Mouse (Mus musculus): Measurements from ENCODE around the gene Dusp15. TPM values are rescaled to one million over a fixed set of nuclear protein-coding genes. Genes with fewer than 3 reads are reported as not detected.

Gene Dusp15
- polyA plus RNA-seq, 1 experiment from 2014 or later: 0.60 TPM

GRCm38 (mm10) chr2:152928219-152928987 is 23.1 kb downstream of the Dusp15 start:
- Histone ChIP-seq H3K4me3 (no peak overlapping the region), H3K9me3 (replicated peaks) (no peaks in the 10 kb centered on the region), H3K4me1 (peaks cover 46% of the 10 kb centered on the region), H3K27me3 (ENCODE audit: low read depth, poor library complexity, severe bottlenecking) (peaks cover 18% of the 10 kb centered on the region), H3K27ac (replicated peaks) (peak overlapping the region; percentile 14; the same call in 1 of the 2 replicates), H3K36me3 (no peaks in the 10 kb centered on the region)
- 54% methylated on average over 14 of the region's 14 CpGs for WGBS
- no peak for DNase-seq (ENCODE audit: low spot score)

DNA sequence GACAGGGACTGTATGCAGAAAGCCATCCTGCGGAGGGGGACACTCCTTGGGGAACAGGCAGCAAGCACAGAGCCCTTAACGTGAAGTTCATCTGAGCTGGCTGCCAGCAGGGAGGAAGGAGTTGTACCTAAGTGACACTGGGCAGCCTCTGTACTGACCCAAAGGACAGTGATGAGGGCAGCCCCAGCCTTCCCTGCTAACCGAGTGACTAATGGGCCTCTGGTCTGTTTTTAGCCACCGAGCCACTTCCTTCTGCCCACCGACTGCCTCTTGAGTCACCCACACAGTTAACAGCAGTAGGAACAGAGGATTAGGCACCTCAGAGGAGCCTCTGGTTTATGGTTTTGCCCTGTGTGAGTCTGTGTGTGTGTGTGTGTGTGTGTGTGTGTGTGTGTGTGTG is 24.1 kb downstream of the Dusp15 start:
- Histone ChIP-seq H3K4me1 (peaks cover 46% of the 10 kb centered on the region), H3K9me3 (replicated peaks) (no peaks in the 10 kb centered on the region), H3K4me3 (no peak overlapping the region), H3K36me3 (no peaks in the 10 kb centered on the region), H3K27me3 (ENCODE audit: low read depth, poor library complexity, severe bottlenecking) (peaks cover 9% of the 10 kb centered on the region; the same call in 1 of the 2 replicates), H3K27ac (replicated peaks) (0 out of 2 replicates have a peak overlapping the region, but pooled peaks have one; percentile 55)
- WGBS: 73% methylated on average over 5 of the region's 5 CpGs
- no peak for DNase-seq (ENCODE audit: low spot score)

- Histone ChIP-seq H3K4me1 (peaks cover 51% of the 10 kb centered on the region), H3K27ac (replicated peaks) (0 out of 2 replicates have a peak overlapping the region, but pooled peaks have one; percentile 55), H3K4me3 (no peak overlapping the region), H3K36me3 (no peaks in the 10 kb centered on the region), H3K27me3 (ENCODE audit: low read depth, poor library complexity, severe bottlenecking) (peaks cover 5% of the 10 kb centered on the region; the same call in 1 of the 2 replicates), H3K9me3 (replicated peaks) (no peaks in the 10 kb centered on the region)
- DNase-seq (ENCODE audit: low spot score): no peak
- 83% methylated on average over 9 of the region's 9 CpGs for WGBS
Measured at GRCm38 (mm10) chr2:152926896-152927295, 24.6 kb downstream of the Dusp15 start.

- Histone ChIP-seq H3K27me3 (ENCODE audit: low read depth, poor library complexity, severe bottlenecking) (peaks cover 5% of the 10 kb centered on the region; the same call in 1 of the 2 replicates), H3K4me1 (peaks cover 52% of the 10 kb centered on the region), H3K9me3 (replicated peaks) (no peaks in the 10 kb centered on the region), H3K36me3 (no peaks in the 10 kb centered on the region), H3K27ac (replicated peaks) (peak overlapping the region; percentile 72), H3K4me3 (no peak overlapping the region)
- DNase-seq (ENCODE audit: low spot score): peak; percentile 51
- 59% methylated on average over 11 of the region's 11 CpGs for WGBS
Measured at GRCm38 (mm10) chr2:152925189-152925872, 26.2 kb downstream of the Dusp15 start.

GRCm38 (mm10) chr2:152924543-152924942 is 27.0 kb downstream of the Dusp15 start:
- no peaks in the 10 kb centered on the region for H3K36me3 ChIP-seq
- 82% methylated on average over 5 of the region's 5 CpGs for WGBS
- H3K4me1 ChIP-seq: peaks cover 45% of the 10 kb centered on the region
- H3K9me3 ChIP-seq (replicated peaks): no peaks in the 10 kb centered on the region
- peaks cover 5% of the 10 kb centered on the region; the same call in 1 of the 2 replicates for H3K27me3 ChIP-seq (ENCODE audit: low read depth, poor library complexity, severe bottlenecking)
- peak overlapping the region; percentile 72; the same call in 1 of the 2 replicates for H3K27ac ChIP-seq (replicated peaks)
- no peak overlapping the region for H3K4me3 ChIP-seq
- no peak for DNase-seq (ENCODE audit: low spot score)

GRCm38 (mm10) chr2:152924128-152924527 is 27.4 kb downstream of the Dusp15 start:
- peaks cover 5% of the 10 kb centered on the region; the same call in 1 of the 2 replicates for H3K27me3 ChIP-seq (ENCODE audit: low read depth, poor library complexity, severe bottlenecking)
- no peaks in the 10 kb centered on the region for H3K36me3 ChIP-seq
- peaks cover 46% of the 10 kb centered on the region for H3K4me1 ChIP-seq
- no peak for DNase-seq (ENCODE audit: low spot score)
- H3K27ac ChIP-seq (replicated peaks): peak overlapping the region; percentile 60
- no peaks in the 10 kb centered on the region for H3K9me3 ChIP-seq (replicated peaks)
- H3K4me3 ChIP-seq: no peak overlapping the region
- WGBS: 53% methylated on average over 8 of the region's 8 CpGs

DNA sequence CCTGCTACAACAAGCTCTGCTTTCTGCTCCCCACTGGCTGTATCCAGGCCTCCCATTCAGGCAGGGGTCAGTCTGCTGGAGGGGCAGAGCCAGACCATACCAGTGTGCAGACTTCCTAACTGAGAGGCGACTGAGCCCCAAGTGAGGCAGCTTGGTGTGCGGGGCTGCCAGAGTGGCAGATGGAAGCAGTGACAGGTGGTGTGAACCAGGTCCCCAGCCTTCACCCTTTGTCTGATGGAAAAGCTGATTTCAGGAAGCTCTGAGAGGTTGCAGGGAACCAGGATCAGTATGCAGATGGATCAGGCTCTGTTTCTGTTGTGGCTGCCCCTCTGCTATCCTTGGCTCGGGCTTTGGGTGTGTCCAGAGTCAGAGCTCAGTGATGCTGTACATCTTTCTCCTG is 27.9 kb downstream of the Dusp15 start:
- Histone ChIP-seq H3K36me3 (no peaks in the 10 kb centered on the region), H3K27ac (replicated peaks) (peak overlapping the region; percentile 60), H3K4me1 (peaks cover 51% of the 10 kb centered on the region), H3K27me3 (ENCODE audit: low read depth, poor library complexity, severe bottlenecking) (peaks cover 5% of the 10 kb centered on the region; the same call in 1 of the 2 replicates), H3K9me3 (replicated peaks) (no peaks in the 10 kb centered on the region), H3K4me3 (no peak overlapping the region)
- no peak for DNase-seq (ENCODE audit: low spot score)
- WGBS: 72% methylated on average over 3 of the region's 3 CpGs

GRCm38 (mm10) chr2:152922376-152922775 is 29.1 kb downstream of the Dusp15 start:
- peaks cover 55% of the 10 kb centered on the region for H3K4me1 ChIP-seq
- no peaks in the 10 kb centered on the region for H3K36me3 ChIP-seq
- no peaks in the 10 kb centered on the region for H3K9me3 ChIP-seq (replicated peaks)
- H3K4me3 ChIP-seq: no peak overlapping the region
- H3K27ac ChIP-seq (replicated peaks): peak overlapping the region; percentile 42
- no peak for DNase-seq (ENCODE audit: low spot score)
- WGBS: 35% methylated on average over 7 of the region's 7 CpGs
- peaks cover 8% of the 10 kb centered on the region for H3K27me3 ChIP-seq (ENCODE audit: low read depth, poor library complexity, severe bottlenecking)

GRCm38 (mm10) chr2:152917671-152918070 is 33.8 kb downstream of the Dusp15 start:
- H3K36me3 ChIP-seq: no peaks in the 10 kb centered on the region
- 71% methylated on average over 9 of the region's 9 CpGs for WGBS
- no peak for DNase-seq (ENCODE audit: low spot score)
- no peak overlapping the region for H3K4me3 ChIP-seq
- peaks cover 35% of the 10 kb centered on the region for H3K4me1 ChIP-seq
- H3K27me3 ChIP-seq (ENCODE audit: low read depth, poor library complexity, severe bottlenecking): peaks cover 37% of the 10 kb centered on the region
- no peaks in the 10 kb centered on the region for H3K9me3 ChIP-seq (replicated peaks)
- H3K27ac ChIP-seq (replicated peaks): no peak overlapping the region

DNA sequence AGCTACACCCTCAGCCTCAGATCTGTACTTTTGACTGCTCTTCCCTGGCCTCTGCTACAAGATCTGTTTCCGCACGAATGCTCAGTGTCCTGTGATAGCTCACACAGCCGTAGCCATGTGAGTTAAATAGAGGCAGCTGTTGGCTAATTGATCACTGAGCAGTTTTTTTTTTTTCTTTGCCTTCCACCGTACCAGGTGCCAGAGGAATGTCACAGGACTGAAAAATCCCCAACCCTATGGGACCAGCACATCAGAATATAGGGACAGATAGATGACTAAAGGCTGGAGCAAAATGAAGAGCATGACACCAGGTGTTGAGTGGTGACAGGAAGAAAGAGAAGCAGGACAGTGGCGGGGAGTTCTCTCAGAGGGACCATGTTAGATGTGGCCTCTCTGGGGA is 35.4 kb downstream of the Dusp15 start:
- H3K27me3 ChIP-seq (ENCODE audit: low read depth, poor library complexity, severe bottlenecking): peaks cover 53% of the 10 kb centered on the region
- DNase-seq (ENCODE audit: low spot score): no peak
- peaks cover 28% of the 10 kb centered on the region for H3K4me1 ChIP-seq
- H3K36me3 ChIP-seq: no peaks in the 10 kb centered on the region
- 67% methylated on average over 5 of the region's 5 CpGs for WGBS
- H3K27ac ChIP-seq (replicated peaks): no peak overlapping the region
- H3K9me3 ChIP-seq (replicated peaks): no peaks in the 10 kb centered on the region
- H3K4me3 ChIP-seq: no peak overlapping the region

DNA sequence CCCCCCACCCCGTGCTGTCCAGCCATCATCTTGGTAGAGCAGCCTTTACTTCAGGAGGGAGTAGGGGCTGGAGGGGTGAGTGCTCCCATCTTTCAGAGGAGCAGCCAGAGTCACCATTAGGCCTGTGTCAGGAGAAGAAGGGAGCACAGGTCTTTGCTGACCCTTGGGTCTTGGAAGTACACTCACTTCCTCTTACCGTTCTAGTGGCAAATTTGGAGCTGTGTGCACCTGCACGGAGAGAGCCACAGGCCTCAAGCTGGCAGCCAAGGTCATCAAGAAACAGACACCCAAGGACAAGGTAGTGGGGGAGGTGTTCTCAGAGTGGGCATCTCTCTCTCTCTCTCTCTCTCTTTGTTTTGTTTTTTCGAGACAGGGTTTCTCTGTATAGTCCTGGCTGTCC is 36.0 kb downstream of the Dusp15 start:
- peaks cover 32% of the 10 kb centered on the region for H3K4me1 ChIP-seq
- no peak for DNase-seq (ENCODE audit: low spot score)
- no peaks in the 10 kb centered on the region for H3K36me3 ChIP-seq
- no peak overlapping the region for H3K4me3 ChIP-seq
- H3K27ac ChIP-seq (replicated peaks): no peak overlapping the region
- H3K9me3 ChIP-seq (replicated peaks): no peaks in the 10 kb centered on the region
- 76% methylated on average over 4 of the region's 4 CpGs for WGBS
- H3K27me3 ChIP-seq (ENCODE audit: low read depth, poor library complexity, severe bottlenecking): peaks cover 59% of the 10 kb centered on the region

DNA sequence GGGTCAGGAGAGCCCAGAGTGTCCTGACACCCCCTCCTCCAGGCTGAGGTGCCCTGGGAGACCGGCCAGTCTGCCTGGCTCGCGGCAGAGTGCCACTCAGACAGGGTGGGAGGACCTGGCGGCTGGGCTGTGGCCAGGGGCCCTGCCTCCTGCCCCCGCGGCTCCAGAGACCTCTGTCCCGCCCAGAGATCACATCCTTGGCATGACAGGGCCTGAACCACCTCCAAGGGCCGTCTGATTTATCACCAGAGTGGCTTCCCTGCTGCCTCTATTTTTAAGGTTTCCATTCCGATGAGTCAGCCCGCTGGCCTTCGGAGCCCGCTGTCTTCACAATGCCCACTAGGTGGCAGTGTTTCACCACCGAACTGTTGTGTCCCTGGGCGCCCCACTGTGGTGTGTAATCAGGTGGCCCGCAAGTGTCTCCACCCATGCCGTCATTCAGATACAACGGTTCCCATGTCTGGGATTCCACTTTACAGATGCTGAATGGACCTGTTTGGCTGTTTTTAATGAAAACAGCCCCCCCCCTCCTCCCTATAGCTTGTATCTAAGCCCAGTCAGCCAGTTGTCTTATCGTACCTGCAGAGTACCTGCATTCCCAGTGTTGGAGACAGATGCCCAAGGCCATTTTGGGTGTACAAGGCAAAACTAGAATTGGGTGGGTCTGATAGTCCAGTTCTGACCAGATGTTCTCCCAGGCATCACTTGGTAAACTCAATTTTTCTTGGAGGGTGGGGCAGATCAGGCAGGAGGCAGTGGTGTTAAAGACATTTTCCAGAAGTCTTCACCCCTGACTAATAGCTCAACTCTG is 37.0 kb downstream of the Dusp15 start:
- Histone ChIP-seq H3K36me3 (no peaks in the 10 kb centered on the region), H3K27ac (replicated peaks) (no peak overlapping the region), H3K4me1 (peaks cover 32% of the 10 kb centered on the region), H3K27me3 (ENCODE audit: low read depth, poor library complexity, severe bottlenecking) (peaks cover 63% of the 10 kb centered on the region), H3K4me3 (peak overlapping the region; percentile 38), H3K9me3 (replicated peaks) (no peaks in the 10 kb centered on the region)
- peak; percentile 84 for DNase-seq (ENCODE audit: low spot score)
- WGBS: 4% methylated on average over 18 of the region's 18 CpGs
